Mouse (Mus musculus) G1E (cell line): ENCODE measurements around the gene Serinc4. TPM values are rescaled to one million over a fixed set of nuclear protein-coding genes. Genes with fewer than 3 reads are reported as not detected.
A peak's percentile ranks its signal among the peaks of the same experiment; 100 is the strongest.

ENCODE experiments used
- ATAC-seq: 2 replicates; pipeline ENCODE4 v1.8.0; 2016; ENCODE audit warnings: mild to moderate bottlenecking; ENCODE audit not compliant: insufficient number of reproducible peaks, poor library complexity, low FRiP score, severe bottlenecking; ENCODE audit errors: extremely low read depth
- DNase-seq: peaks from one replicate; pipeline ENCODE4 v3.0.0; 2012; ENCODE audit warnings: low spot score
- H3K27me3 ChIP-seq: 2 replicates; pipeline ENCODE4 v1.6.1; 2012; ENCODE audit warnings: mild to moderate bottlenecking, low read length, inconsistent platforms; ENCODE audit not compliant: insufficient read depth
- H3K36me3 ChIP-seq: replicated peaks from 2 replicates; pipeline ENCODE3; 2012; ENCODE audit warnings: mild to moderate bottlenecking, inconsistent platforms
- H3K4me1 ChIP-seq: 2 replicates; pipeline ENCODE4 v1.6.1; 2012; ENCODE audit warnings: low read depth, low read length, inconsistent platforms, mixed read lengths; ENCODE audit not compliant: insufficient read depth
- H3K4me3 ChIP-seq: 2 replicates; pipeline ENCODE4 v1.5.1; 2012; ENCODE audit warnings: low read depth, mild to moderate bottlenecking, inconsistent platforms, low read length, moderate library complexity, mixed read lengths
- H3K9me3 ChIP-seq: replicated peaks from 2 replicates; pipeline ENCODE4 v1.6.1; 2012; ENCODE audit warnings: inconsistent platforms
- CTCF ChIP-seq: IDR thresholded peaks from 2 replicates; pipeline ENCODE4 v1.5.1; 2012; ENCODE audit warnings: low read depth, low read length, inconsistent platforms, mixed read lengths
- GATA1 ChIP-seq: IDR thresholded peaks from 2 replicates; pipeline ENCODE4 v1.6.1; 2012; ENCODE audit warnings: borderline replicate concordance, low read length, inconsistent platforms, mixed read lengths
- GATA2 ChIP-seq: IDR thresholded peaks from 2 replicates; pipeline ENCODE4 v1.6.1; 2012; ENCODE audit warnings: low read depth, low read length, inconsistent platforms, borderline replicate concordance
- POLR2AphosphoS5 ChIP-seq: IDR thresholded peaks from 2 replicates; pipeline ENCODE4 v1.6.1; 2012; ENCODE audit warnings: low read depth, low read length, inconsistent platforms; ENCODE audit not compliant: insufficient replicate concordance
- TAL1 ChIP-seq: conservative IDR thresholded peaks from 2 replicates; pipeline ENCODE4 v1.6.1; 2012; ENCODE audit warnings: low read depth, low read length, inconsistent platforms, mixed read lengths
- polyA plus RNA-seq: library from polyadenylated mRNA; stranded (reverse); fragments of >175 nt; gene quantifications from 2 replicates; pipeline ENCODE4 v1.2.3, GENCODE M21; 2012
- total RNA-seq, 2 experiments: library from RNA; stranded (forward) in 1 of 2; stranded (reverse) in 1 of 2; fragments of 200-1000 nt in 1 of 2; fragments of >200 nt in 1 of 2; fragmentation: Nextera tagmentation in 1 of 2; gene quantifications; 2 replicates each; pipeline ENCODE4 v1.2.3; 2014 to 2017

Gene Serinc4
- total and polyA plus RNA-seq, 3 experiments, result 1.3 TPM; not detected in 2

DNA sequence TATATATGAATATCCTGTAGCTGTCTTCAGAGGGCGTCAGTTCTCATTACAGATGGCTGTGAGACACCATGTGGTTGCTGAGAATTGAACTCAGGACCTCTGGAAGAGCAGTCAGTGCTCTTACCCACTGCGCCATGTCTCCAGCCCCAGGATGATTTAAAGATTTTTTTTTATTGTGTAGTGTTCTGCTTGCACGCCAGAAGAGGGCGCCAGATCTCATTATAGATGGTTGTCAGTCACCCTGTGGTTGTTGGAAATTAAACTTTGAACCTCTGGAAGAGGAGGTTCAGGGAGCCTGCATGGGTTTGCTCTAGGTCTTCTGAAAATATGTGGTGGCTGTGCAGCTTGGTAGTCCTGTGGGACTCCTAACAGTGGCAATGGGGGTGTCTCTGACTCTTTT is 48.4 kb downstream of the Serinc4 start:
- Histone ChIP-seq H3K4me1 (peaks cover 16% of the 10 kb centered on the region), H3K27me3 (no peaks in the 10 kb centered on the region), H3K36me3 (peaks cover 9% of the 10 kb centered on the region), H3K4me3 (no peak overlapping the region), H3K9me3 (no peaks in the 10 kb centered on the region)
- TF ChIP-seq POLR2AphosphoS5 (no peak), TAL1 (no peak), GATA2 (no peak), GATA1 (no peak), CTCF (no peak)
- DNase-seq, result no peak
- no peak for ATAC-seq

DNA sequence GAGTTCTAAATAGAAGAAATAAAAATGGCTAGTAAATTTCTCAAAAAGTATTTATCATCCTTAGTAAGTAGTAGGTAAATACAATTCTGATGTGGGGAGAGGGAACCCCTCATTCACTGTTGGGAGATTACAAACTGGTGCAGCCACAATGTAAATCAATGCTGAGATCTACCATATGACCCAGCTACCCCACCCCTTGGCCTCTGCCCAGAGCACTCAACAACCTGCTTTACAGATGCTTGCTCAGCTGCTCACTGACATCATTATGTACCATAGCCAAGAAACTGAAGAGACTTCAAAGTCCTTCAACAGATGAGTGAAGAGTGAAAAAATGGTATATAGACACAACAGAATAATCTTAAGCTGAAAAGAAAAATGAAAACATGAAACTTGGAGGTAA is 53.3 kb downstream of the Serinc4 start:
- ATAC-seq (no peak), DNase-seq (no peak)
- no peaks in the 10 kb centered on the region for H3K9me3 ChIP-seq
- no peak overlapping the region for H3K4me3 ChIP-seq
- no peaks in the 10 kb centered on the region for H3K4me1 ChIP-seq
- TF ChIP-seq GATA1, result no peak
- TF ChIP-seq CTCF, result no peak
- no peak for TF ChIP-seq GATA2
- no peak for TF ChIP-seq TAL1
- no peak for TF ChIP-seq POLR2AphosphoS5
- no peaks in the 10 kb centered on the region for H3K36me3 ChIP-seq
- no peaks in the 10 kb centered on the region for H3K27me3 ChIP-seq

DNA sequence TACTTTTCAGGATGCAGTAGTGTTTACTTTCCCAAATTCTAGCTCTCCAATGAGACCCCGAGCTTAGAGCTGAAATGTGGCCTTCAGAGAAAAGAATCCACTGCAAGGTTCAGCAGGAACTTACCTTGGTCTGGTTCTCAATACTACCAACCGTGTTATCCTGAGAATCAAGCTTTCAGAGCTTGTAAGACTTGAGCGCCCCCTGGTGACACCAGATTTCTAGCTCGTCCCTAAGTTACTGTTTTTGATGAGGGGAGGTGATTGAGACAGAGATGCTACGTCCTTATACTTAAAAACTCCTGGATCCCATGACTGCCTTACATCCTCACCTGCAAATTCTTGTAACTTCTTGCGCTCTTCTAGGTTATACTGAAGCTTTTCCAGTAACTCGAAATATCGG is 60.0 kb downstream of the Serinc4 start:
- Histone ChIP-seq H3K36me3 (no peaks in the 10 kb centered on the region), H3K4me3 (no peak overlapping the region), H3K4me1 (no peaks in the 10 kb centered on the region), H3K9me3 (no peaks in the 10 kb centered on the region), H3K27me3 (no peaks in the 10 kb centered on the region)
- TF ChIP-seq POLR2AphosphoS5 (no peak), CTCF (peak; percentile 19; the same call in 1 of the 2 replicates), GATA1 (no peak), TAL1 (no peak), GATA2 (no peak)
- ATAC-seq, result no peak
- no peak for DNase-seq

Other genes starting within 250 kb of the Serinc4 start
- gene Trp53bp1, start 185.4 kb downstream of the Serinc4 start, total RNA-seq (2014; fragmentation: Nextera tagmentation), result 41.1 and 44.1 TPM in 2 replicates
- 20.1 and 21.6 TPM in 2 replicates for gene Trp53bp1, start 185.4 kb downstream of the Serinc4 start, total RNA-seq (2017)
- 16.2 and 25.9 TPM in 2 replicates for gene Trp53bp1, start 185.4 kb downstream of the Serinc4 start, polyA plus RNA-seq
- 2.5 and 3.3 TPM in 2 replicates for gene Map1a, start 167.2 kb downstream of the Serinc4 start, total RNA-seq (2014; fragmentation: Nextera tagmentation)
- 0.66 and 2.2 TPM in 2 replicates for gene Map1a, start 167.2 kb downstream of the Serinc4 start, total RNA-seq (2017)
- 7.0 and 7.4 TPM in 2 replicates for gene Map1a, start 167.2 kb downstream of the Serinc4 start, polyA plus RNA-seq
- 11.1 and 15.2 TPM in 2 replicates for gene Ppip5k1, start 101.4 kb downstream of the Serinc4 start, total RNA-seq (2014; fragmentation: Nextera tagmentation)
- 8.4 and 11.3 TPM in 2 replicates for gene Ppip5k1, start 101.4 kb downstream of the Serinc4 start, total RNA-seq (2017)
- 2.0 and 2.6 TPM in 2 replicates for gene Ppip5k1, start 101.4 kb downstream of the Serinc4 start, polyA plus RNA-seq
- gene Ckmt1, start 99.1 kb downstream of the Serinc4 start, total RNA-seq (2014; fragmentation: Nextera tagmentation), result 9.8 TPM in 1 of 2 replicates, not detected in the other
- 0.55 TPM in 1 of 2 replicates, not detected in the other for gene Ckmt1, start 99.1 kb downstream of the Serinc4 start, total RNA-seq (2017)
- not detected in 2 replicates for gene Ckmt1, start 99.1 kb downstream of the Serinc4 start, polyA plus RNA-seq
- gene Strc, start 69.6 kb downstream of the Serinc4 start, total RNA-seq (2014; fragmentation: Nextera tagmentation), result not detected in 2 replicates
- 0.05 TPM in 1 of 2 replicates, not detected in the other for gene Strc, start 69.6 kb downstream of the Serinc4 start, total RNA-seq (2017)
- not detected in 2 replicates for gene Strc, start 69.6 kb downstream of the Serinc4 start, polyA plus RNA-seq
- 233 and 263 TPM in 2 replicates for gene Pdia3, start 43.0 kb downstream of the Serinc4 start, total RNA-seq (2014; fragmentation: Nextera tagmentation)
- gene Pdia3, start 43.0 kb downstream of the Serinc4 start, total RNA-seq (2017), result 90.1 and 104 TPM in 2 replicates
- 315 and 418 TPM in 2 replicates for gene Pdia3, start 43.0 kb downstream of the Serinc4 start, polyA plus RNA-seq
- 2.9 and 3.4 TPM in 2 replicates for gene Catsper2, start 43.0 kb downstream of the Serinc4 start, total RNA-seq (2014; fragmentation: Nextera tagmentation)
- 0.55 and 1.2 TPM in 2 replicates for gene Catsper2, start 43.0 kb downstream of the Serinc4 start, total RNA-seq (2017)
- 0.11 and 0.13 TPM in 2 replicates for gene Catsper2, start 43.0 kb downstream of the Serinc4 start, polyA plus RNA-seq
- gene Ell3, start 12.5 kb downstream of the Serinc4 start, total RNA-seq (2014; fragmentation: Nextera tagmentation), result not detected in 2 replicates
- gene Ell3, start 12.5 kb downstream of the Serinc4 start, total RNA-seq (2017), result 0.29 TPM in 1 of 2 replicates, not detected in the other
- gene Ell3, start 12.5 kb downstream of the Serinc4 start, polyA plus RNA-seq, result 0.02 TPM in 1 of 2 replicates, not detected in the other
- 123 and 125 TPM in 2 replicates for gene Serf2, start 7.6 kb downstream of the Serinc4 start, total RNA-seq (2014; fragmentation: Nextera tagmentation)
- gene Serf2, start 7.6 kb downstream of the Serinc4 start, total RNA-seq (2017), result 282 and 373 TPM in 2 replicates
- 206 and 279 TPM in 2 replicates for gene Serf2, start 7.6 kb downstream of the Serinc4 start, polyA plus RNA-seq
- gene Hypk, start 3.5 kb downstream of the Serinc4 start, total RNA-seq (2014; fragmentation: Nextera tagmentation), result 20.7 and 21.5 TPM in 2 replicates
- 73.2 and 82.9 TPM in 2 replicates for gene Hypk, start 3.5 kb downstream of the Serinc4 start, total RNA-seq (2017)
- gene Hypk, start 3.5 kb downstream of the Serinc4 start, polyA plus RNA-seq, result 112 and 124 TPM in 2 replicates
- 36.4 and 42.6 TPM in 2 replicates for gene Mfap1b, start 17.3 kb upstream of the Serinc4 start, total RNA-seq (2014; fragmentation: Nextera tagmentation)
- gene Mfap1b, start 17.3 kb upstream of the Serinc4 start, total RNA-seq (2017), result 21.7 and 29.2 TPM in 2 replicates
- 2.5 and 5.3 TPM in 2 replicates for gene Mfap1b, start 17.3 kb upstream of the Serinc4 start, polyA plus RNA-seq
- gene Mfap1a, start 49.9 kb upstream of the Serinc4 start, total RNA-seq (2014; fragmentation: Nextera tagmentation), result 32.5 and 34.1 TPM in 2 replicates
- 54.2 and 57.1 TPM in 2 replicates for gene Mfap1a, start 49.9 kb upstream of the Serinc4 start, total RNA-seq (2017)
- 6.7 and 11.1 TPM in 2 replicates for gene Mfap1a, start 49.9 kb upstream of the Serinc4 start, polyA plus RNA-seq
- 58.6 and 68.8 TPM in 2 replicates for gene Wdr76, start 49.9 kb upstream of the Serinc4 start, total RNA-seq (2014; fragmentation: Nextera tagmentation)
- gene Wdr76, start 49.9 kb upstream of the Serinc4 start, total RNA-seq (2017), result 50.5 and 56.5 TPM in 2 replicates
- 1.9 and 2.7 TPM in 2 replicates for gene Wdr76, start 49.9 kb upstream of the Serinc4 start, polyA plus RNA-seq